Mouse (Mus musculus): ENCODE data around the gene Zfp385a. TPM values are rescaled to one million over a fixed set of nuclear protein-coding genes. Genes with fewer than 3 reads are reported as not detected.

The Zfp385a gene
- total and polyA plus RNA-seq, 3 experiments = 4.4 to 54.0 TPM; not detected in 1

DNA sequence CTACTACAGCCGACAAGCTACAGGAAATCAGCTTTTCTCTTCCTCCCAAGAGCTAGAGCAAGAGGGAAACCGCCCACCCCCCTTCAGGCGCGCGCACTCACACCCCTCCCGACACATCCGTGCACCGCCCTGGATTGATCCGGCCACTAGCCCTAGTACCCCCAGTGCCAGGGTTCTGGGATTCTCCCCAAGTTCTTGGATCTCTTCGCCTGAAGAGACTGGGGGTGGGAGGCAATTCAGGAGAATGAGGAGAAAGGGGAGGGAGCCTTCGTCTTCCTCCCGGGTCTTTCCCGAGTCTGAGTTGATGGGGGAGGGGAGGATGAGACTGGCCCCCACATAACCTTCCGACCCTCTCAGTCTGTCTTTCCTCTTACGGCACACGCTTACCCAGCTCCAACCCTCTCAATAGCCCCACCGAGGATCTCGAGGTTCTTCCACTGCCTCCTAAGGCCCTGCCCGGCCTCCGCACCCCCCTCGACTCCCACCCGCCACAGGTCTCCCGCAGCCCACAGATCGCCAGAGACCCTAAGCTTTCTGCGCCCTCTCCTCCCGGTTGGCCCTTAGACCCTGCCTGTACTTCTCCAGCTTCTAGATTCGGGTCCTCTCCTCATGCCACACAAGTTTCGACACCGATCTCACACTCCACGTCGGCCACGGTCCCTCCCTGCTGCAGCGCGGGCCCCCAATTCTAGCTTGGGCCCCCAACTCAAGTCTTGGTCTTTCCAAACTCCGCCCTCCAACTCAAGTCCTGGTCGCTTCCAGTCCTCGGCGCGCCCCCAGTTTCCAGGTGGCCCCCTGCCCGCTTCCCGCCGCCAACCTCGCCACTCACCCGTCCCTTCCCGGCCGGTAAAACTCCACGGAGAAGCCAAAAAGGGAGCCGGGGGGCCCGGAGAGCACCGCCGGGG lies 25.8 kb upstream of the Zfp385a start:
- H3K4me1 ChIP-seq (ENCODE audit: control insufficient read depth in 1 of 2, insufficient read depth in 2 of 2, low read length in 2 of 2) = peaks cover 22 to 43% of the 10 kb centered on the region in 2 experiments

DNA sequence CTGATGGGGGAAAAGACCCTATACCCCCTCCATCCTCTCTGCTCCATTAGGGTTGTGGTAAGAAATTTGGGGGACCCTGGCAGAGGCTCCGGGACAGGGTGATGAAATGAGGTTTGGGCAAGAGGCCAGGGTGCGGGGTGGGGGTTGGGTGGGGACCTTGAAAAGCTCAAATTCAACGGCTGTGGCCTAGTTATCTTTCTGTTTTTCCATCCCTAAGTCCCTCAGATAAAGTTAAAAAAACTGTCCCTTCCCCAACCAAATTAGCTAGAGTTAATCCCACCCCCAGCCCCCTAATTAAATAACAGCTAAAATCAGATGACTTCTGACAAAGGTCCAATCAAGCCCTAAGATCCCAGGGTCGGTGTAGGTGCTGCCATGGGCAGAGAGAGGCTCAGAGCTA lies 24.9 kb upstream of the Zfp385a start:
- Histone ChIP-seq H3K9ac (ENCODE audit: control insufficient read depth, low read depth, low read length, poor library complexity, severe bottlenecking) (peak overlapping the region; percentile 93), H3K27ac (ENCODE audit: control insufficient read depth, low read depth, low read length) (peak overlapping the region; percentile 95), H3K4me3 (ENCODE audit: control insufficient read depth in 1 of 2, insufficient read depth in 1 of 2, low read depth in 2 of 2, low read length in 2 of 2) (peak overlapping the region; percentile 92 to 95), H3K79me2 (ENCODE audit: control insufficient read depth, insufficient read depth, low read length, poor library complexity) (peaks cover 40% of the 10 kb centered on the region), H3K4me1 (ENCODE audit: control insufficient read depth in 1 of 2, insufficient read depth in 2 of 2, low read length in 2 of 2) (peaks cover 22 to 43% of the 10 kb centered on the region in 2 experiments), H3K9me3 (replicated peaks; ENCODE audit: insufficient read depth, low read length) (no peaks in the 10 kb centered on the region), H3K27me3 (ENCODE audit: control insufficient read depth in 1 of 2, insufficient read depth in 2 of 2, low read length in 2 of 2) (no peaks in the 10 kb centered on the region), H3K36me3 (ENCODE audit: control insufficient read depth in 1 of 2, insufficient read depth in 2 of 2, low read length in 2 of 2) (peaks cover 0 to 42% of the 10 kb centered on the region in 2 experiments; a peak in 2 of 4 replicates)
- peak; percentile 69 for DNase-seq (ENCODE audit: low read depth, low spot score)
- TF ChIP-seq TAL1 (IDR thresholded peaks at IDR 0.05; ENCODE audit: low read length) (no peak), SIN3A (IDR thresholded peaks at IDR 0.05; ENCODE audit: low read length) (peak; percentile 56), RAD21 (IDR thresholded peaks at IDR 0.05; ENCODE audit: low read depth, low read length) (no peak), EP300 (IDR thresholded peaks at IDR 0.05; ENCODE audit: low read depth in 1 of 2, low read length in 2 of 2) (peak; percentile 64 to 86), ZMIZ1 (IDR thresholded peaks at IDR 0.05; ENCODE audit: low read depth, low read length) (peak; percentile 76; the same call in 1 of the 2 replicates), POLR2A (IDR thresholded peaks at IDR 0.05; ENCODE audit: control insufficient read depth in 1 of 2, insufficient read depth in 1 of 2, low read depth in 1 of 2, low read length in 2 of 2, poor library complexity in 1 of 2) (peak in 1 of 2 experiments; percentile 48; a peak in 2 of 4 replicates), ETS1 (IDR thresholded peaks at IDR 0.05; ENCODE audit: low read depth, low read length) (peak; percentile 64; the same call in 1 of the 2 replicates), BHLHE40 (IDR thresholded peaks at IDR 0.05; ENCODE audit: borderline replicate concordance, low read depth, low read length) (no peak), GATA1 (IDR thresholded peaks at IDR 0.05; ENCODE audit: low read depth, low read length) (peak; percentile 70), TCF12 (IDR thresholded peaks at IDR 0.05; ENCODE audit: low read depth, low read length) (peak; percentile 80), MYB (IDR thresholded peaks at IDR 0.05; ENCODE audit: low read depth, low read length) (peak; percentile 74), ZNF384 (IDR thresholded peaks at IDR 0.05; ENCODE audit: low read depth, low read length) (peak; percentile 91), USF1 (IDR thresholded peaks at IDR 0.05; ENCODE audit: low read depth, low read length) (no peak), NELFE (IDR thresholded peaks at IDR 0.05; ENCODE audit: low read depth, low read length) (0 out of 2 replicates have a peak, but pooled peaks have one; percentile 25), RCOR1 (IDR thresholded peaks at IDR 0.05; ENCODE audit: low read depth, low read length) (peak; percentile 55; the same call in 1 of the 2 replicates)

More for the DNA sequence above, 25.8 kb upstream of the Zfp385a start:
- Histone ChIP-seq H3K4me3 (ENCODE audit: control insufficient read depth in 1 of 2, insufficient read depth in 1 of 2, low read depth in 2 of 2, low read length in 2 of 2) (peak overlapping the region; percentile 92 to 95), H3K79me2 (ENCODE audit: control insufficient read depth, insufficient read depth, low read length, poor library complexity) (peaks cover 36% of the 10 kb centered on the region), H3K36me3 (ENCODE audit: control insufficient read depth in 1 of 2, insufficient read depth in 2 of 2, low read length in 2 of 2) (peaks cover 0 to 35% of the 10 kb centered on the region in 2 experiments; a peak in 2 of 4 replicates), H3K27me3 (ENCODE audit: control insufficient read depth in 1 of 2, insufficient read depth in 2 of 2, low read length in 2 of 2) (no peaks in the 10 kb centered on the region), H3K9me3 (replicated peaks; ENCODE audit: insufficient read depth, low read length) (no peaks in the 10 kb centered on the region), H3K27ac (ENCODE audit: control insufficient read depth, low read depth, low read length) (peak overlapping the region; percentile 95), H3K9ac (ENCODE audit: control insufficient read depth, low read depth, low read length, poor library complexity, severe bottlenecking) (peak overlapping the region; percentile 93)
- TF ChIP-seq SIN3A (IDR thresholded peaks at IDR 0.05; ENCODE audit: low read length) (0 out of 2 replicates have a peak, but pooled peaks have one; percentile 5), MYB (IDR thresholded peaks at IDR 0.05; ENCODE audit: low read depth, low read length) (no peak), BHLHE40 (IDR thresholded peaks at IDR 0.05; ENCODE audit: borderline replicate concordance, low read depth, low read length) (no peak), HCFC1 (IDR thresholded peaks at IDR 0.05; ENCODE audit: low read depth, low read length) (0 out of 2 replicates have a peak, but pooled peaks have one; percentile 24), POLR2A (IDR thresholded peaks at IDR 0.05; ENCODE audit: control insufficient read depth in 1 of 2, insufficient read depth in 1 of 2, low read depth in 1 of 2, low read length in 2 of 2, poor library complexity in 1 of 2) (peak in 1 of 2 experiments; percentile 8; a peak in 1 of 4 replicates)
- peak; percentile 55 for DNase-seq (ENCODE audit: low read depth, low spot score)

All from MEL (cell line).